Mouse (Mus musculus) layer of hippocampus, adult 9-10 months (tissue): ENCODE data around the gene Lamb3.
"Not testable (repeated sequence)": the region's sequence is repeated elsewhere in the genome, so short reads cannot be mapped to it uniquely, and the experiment has no call there.

ENCODE experiments used
- DNase-seq: peaks from one replicate; pipeline ENCODE4 v3.0.0; 2022; ENCODE audit warnings: low spot score

The Lamb3 gene

DNA sequence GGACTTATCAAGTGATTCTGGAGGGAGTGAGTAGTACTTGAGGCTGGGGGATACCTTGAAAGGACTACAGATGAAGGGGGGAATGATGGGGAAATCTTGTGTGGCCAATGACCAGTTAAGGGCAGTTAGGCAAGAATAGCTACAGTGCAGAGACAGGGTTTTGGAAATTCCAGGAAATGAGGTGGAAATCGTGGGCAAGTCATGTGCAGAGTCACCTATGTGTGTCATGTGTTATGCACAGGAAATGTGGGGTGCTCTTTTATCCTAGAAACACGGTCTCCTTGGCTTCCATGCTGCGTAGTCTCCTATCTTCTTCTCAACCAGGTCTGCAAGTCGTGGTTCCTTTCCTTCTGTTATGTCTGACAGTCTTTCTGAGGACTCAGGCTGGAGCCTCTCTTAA, 72.0 kb downstream of the Lamb3 start:
- DNase-seq: no peak

DNA sequence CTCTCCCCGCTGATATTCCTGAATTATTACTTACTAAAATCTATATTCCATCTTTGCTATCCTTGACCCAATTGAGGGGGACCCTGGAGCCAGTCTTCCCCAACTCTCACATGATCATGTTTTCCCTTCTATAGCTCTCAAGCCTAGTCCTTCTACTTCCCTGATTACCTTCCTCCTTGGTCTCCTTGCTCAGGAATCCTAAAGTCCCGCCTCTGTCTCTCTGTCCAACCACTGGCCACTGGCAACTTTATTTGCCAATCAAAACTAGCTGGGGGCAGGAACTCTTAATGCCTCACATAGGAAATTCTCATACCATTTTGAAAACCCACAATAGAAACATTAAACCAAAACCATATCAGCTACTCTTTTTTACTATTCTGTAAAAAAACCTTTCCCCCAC, 73.8 kb downstream of the Lamb3 start:
- no peak for DNase-seq

DNA sequence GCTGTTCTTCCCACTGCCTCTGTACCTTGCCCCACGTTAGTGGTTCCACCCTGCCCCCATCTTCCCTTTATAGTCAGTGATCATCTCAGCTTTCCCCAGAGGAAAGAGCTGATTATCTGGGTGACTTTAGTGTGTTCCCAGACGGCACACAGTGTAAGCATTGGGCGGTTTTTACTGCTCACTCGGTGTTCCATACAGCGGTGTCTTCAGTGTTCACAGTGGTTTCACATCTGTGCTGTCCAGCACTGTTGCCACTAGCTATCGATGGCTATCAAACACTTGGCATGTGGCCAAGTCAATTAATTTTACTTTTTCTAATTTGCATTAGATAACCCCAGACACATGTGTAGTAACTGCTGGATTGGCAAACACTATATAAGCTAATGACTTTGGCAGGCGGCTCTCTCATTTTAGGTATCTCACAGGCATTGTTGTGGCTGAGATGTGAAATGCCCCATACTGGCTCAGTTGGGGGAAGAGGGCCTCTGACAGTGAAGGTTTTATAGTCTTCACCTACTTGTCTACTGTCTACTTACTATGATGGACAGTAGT, 76.8 kb downstream of the Lamb3 start:
- no peak for DNase-seq

DNA sequence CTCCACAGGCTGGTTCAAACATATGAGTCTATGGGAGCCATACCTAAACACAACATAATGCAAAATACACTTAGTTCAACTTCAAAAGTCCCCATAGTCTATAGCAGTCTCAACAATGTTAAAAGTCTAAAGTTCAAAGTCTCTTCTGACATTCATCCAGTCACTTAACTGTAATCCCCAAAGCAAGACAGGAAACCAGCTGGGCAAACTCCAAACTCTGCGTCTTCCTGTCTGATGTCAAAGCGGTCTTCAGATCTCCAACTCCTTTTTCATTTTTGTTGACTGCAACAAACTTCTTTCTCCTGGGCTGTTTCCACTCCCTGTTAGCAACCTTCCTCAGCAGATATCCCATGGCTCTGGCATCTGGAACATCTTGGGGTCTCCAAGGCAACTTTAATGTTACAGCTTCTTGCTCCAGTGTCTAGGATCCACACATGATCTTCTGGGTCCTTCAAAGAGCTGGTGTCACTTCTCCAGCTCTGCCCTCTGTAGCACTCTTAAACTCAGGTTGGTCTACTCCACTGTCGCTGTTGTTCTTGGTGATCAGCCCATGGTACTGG, 78.3 kb downstream of the Lamb3 start:
- not testable (repeated sequence) for DNase-seq

DNA sequence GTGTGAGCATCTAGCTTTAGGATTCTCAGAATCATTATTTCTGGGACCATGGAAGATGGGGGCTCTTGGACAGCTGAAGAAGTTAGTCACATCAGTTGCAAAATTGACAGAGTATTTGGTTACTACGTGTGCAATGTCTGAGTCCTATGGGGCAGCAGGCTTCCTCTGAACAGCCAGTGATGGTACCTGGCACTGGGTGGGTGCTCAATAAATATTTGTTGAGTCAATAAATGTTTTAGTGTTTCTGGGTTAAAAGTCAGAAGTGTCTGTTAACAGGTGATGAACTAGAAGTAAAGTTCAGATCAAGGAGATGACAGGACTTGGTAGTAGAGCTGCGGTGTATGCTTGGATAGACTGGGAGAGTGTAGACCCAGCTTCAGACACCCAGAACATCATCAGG, 80.1 kb downstream of the Lamb3 start:
- no peak for DNase-seq

DNA sequence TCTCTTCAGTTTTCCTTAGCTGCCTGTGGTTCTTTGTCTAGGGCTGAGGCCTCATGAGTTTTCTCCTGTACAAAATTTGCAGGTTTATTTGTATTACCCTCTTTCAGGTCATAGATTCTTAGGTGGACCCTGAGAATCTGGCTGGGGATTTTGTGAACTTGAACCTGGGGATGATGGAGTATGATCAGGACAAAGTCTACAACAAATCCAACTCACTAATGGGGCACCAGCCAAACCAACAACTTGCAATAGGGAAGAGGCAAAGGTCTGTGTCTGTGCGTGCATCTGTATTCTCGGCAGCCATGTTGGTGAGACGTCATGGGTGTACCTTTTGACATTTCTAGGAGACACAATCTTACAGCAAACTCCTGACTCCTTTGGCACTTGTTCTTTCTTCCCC, 81.6 kb downstream of the Lamb3 start:
- DNase-seq: no peak

DNA sequence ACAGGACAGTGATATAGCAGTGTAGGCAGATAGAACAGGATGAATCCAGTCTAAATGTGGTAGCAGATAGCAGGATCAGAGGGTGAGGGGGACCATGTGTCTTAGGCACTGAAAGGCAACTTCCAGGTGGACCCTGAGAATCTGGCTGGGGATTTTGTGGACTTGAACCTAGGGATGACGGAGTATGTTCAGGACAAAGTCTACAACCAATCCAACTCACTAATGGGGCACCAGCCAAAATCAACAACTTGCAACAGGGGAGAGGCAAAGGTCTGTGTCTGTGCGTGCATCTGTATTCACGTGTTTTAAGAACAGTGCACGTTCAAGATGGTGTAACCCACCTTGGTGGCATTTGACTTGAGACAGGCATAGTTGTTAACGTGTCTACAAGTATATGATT, 82.4 kb downstream of the Lamb3 start:
- DNase-seq: no peak

DNA sequence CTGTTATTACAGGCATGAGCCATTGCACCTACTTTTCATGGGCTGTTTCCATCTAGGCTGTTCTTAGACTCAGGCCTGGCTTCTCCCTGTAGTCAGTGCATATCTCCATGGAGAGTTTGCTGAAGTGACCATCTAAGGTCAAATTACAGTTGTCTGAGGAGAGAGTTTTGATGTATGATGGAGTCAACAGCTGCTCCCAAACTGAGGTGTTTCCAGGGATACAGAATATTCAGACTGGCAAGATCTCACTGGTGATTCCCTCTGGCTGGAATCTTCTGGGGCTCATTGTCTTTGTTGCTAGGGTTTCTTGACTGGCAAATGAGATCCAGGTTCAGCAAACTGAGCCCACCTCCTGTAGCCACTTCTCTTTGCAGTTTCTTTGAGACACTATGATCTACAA, 83.2 kb downstream of the Lamb3 start:
- no peak for DNase-seq

DNA sequence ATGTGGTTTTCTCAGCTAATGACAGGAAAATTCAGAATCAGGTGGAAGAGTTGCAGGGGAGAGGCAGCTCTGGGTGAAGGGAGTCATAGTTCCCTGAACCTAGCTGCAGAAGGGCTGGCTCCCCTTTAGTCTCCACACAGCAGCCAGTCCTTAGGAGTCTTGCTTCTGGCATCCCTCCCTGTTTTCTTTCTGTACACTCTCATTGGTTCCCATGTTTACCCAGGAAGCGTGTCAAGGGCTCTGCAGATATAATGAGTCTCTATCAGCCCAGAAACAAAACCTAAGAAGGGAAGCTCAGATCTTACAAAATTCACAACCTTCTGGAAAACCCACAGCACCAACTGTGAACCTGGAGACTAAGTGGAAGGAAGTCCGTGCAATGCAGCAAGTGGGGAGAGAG, 85.5 kb downstream of the Lamb3 start:
- DNase-seq: no peak

DNA sequence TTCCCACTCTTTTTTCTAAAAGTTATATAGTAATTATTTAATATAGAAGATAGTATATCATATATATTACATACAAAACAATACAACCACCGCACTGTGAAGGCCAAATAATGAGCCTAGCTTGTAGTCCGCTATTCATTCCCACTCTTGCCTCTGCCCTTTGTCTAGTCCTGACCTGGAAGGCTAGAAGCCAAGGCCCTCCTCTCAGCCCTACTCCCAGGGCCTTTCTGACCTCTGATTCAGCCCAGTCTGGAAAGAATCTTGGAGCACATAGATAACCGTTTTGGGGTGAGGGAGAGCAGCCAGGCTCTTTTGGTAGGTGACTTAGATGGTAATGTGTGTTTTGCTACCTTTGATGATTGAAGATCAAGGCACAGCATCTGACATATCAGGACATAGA, 86.4 kb downstream of the Lamb3 start:
- no peak for DNase-seq

DNA sequence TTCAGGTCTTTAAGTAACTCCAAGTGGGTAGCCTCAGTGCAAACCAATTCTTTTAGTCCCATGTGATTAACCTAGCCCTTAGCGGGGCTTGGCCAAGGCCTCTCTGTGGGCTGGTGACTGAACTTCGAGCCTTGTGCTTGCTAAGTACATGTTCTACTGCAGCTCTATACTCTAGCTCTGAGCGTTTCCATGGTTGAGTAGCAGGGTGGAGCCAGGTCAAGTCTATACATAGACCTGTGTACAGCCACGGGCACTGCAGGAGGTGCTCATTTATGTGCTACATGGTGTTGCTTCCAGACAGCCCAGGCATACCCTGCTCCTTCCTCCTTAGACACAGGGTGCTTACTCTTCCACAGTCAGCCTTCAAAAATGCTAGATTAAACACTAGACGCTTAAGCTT, 88.4 kb downstream of the Lamb3 start:
- no peak for DNase-seq

DNA sequence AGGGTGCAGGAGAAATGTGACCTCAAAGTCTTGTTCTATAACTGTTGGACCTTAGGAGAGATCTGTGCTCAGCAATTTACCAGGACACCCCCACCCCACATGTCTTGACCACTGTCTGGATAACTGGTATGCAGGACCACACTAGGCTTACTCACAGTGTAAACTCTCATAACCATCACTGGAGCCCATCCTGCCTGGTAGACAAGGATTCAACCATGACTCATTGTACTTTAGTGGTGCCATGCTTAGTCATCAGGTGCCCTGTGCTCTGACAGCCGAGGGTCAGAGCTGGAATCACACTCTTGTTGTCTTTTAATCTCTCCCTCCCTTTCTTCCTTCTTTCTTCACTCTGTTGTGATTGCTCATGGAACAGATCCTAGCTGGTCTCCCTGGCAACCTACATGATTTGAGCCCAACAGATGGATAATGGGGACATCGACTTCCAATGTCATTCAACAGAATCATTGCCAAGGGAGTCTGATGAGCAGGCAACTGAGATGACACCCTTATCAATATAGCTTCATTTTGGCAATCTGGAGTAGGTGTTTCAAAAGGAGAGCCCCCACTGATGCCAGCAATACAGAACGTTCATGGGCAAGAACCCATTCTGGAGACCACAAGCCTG, 90.8 kb downstream of the Lamb3 start:
- no peak for DNase-seq

DNA sequence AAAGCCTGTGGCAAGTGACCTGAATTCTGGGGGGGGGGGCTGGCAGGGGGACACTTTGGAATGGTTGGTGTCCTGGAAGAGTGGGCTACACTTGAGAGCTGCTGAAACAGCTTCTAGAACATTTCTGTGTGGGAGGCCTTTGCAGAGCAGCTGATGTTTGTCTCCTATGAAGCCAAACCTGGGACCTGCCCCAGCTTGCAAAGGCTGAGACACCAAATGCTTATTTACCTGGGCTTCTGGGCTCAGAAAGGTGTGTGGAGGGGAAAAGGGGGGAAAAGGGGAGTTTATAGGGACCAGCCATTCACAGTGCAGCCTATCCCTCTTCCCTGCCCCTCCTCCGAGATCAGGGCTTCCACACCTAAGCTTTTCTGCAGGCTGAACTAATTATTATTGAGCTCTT, 92.5 kb downstream of the Lamb3 start:
- no peak for DNase-seq

DNA sequence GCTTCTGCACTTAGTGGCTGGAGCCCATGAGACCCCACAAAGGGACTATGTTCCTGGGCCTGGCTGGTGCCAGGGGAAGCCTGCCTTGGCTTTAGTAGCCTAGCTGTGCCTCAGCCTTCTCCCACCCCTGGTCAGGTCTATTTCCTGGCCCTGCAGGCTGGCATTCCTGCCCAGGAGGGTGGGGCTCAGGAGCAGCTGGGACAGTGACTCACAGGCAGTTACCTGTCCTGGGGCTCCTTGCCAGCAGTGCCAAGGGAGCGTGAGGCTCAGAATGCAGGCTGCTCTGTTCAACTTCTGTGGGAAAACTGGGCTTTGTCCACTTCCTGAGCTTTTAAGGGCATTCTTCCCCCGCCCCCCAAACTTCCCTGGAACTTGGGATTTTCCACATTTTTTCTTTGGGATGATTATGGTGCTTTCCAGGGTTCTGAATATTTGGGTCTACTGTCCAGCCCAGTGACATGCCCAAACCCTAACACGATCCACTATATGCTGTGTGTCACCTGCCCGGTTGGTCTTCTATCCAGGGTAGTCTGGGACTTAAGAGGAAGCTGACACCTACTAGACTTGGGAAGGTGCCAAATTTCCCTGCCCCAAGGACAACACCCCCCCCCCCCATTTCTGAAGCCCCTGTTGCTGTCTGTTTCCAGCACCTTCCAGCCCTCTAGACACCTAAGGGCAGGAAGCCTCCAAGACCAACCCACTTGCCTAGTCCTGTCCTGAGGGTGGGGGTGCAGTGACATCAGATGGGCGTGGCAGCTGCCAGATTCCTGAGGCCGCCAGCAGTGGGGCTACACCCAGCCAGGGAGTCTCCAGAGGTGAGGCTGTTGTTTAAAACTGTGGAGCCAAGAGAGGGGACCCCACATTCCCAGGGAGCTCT, 94.0 kb downstream of the Lamb3 start:
- DNase-seq: no peak

DNA sequence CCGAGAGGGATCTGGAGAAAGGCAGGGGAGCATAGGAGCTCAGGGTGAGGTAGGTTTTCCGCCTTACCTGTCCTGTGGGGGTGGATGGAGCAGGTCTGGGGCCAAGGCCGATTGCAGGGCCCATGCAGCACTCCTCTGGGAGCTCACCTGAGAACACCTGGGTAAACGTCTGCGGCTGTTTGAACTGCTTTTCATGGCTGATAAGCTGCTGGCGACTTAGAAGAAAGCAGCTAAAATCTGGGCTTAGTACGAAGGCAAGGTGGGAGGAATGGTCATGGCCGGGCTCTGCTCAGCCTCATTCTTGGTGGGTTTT, 94.5 kb downstream of the Lamb3 start:
- no peak for DNase-seq

DNA sequence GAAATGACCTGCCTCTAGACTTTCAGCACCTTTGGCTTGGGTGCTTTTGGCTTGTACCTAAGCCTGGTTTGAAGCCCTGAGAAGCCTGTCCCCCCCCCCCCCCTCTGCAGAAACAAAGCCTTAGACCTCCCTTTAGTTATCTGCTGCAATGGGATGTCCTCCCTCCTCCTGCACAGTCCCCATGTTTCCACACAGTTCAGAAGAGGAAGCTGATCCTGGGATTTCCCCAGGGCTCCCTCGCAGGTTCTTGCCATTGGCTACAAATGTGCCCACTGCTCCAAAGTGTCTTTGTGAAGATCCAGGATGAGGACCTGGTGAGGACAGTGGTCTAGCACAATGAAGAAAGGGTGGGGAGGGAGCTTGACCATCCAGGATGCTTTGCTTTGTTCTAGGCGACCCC, 95.6 kb downstream of the Lamb3 start:
- no peak for DNase-seq

DNA sequence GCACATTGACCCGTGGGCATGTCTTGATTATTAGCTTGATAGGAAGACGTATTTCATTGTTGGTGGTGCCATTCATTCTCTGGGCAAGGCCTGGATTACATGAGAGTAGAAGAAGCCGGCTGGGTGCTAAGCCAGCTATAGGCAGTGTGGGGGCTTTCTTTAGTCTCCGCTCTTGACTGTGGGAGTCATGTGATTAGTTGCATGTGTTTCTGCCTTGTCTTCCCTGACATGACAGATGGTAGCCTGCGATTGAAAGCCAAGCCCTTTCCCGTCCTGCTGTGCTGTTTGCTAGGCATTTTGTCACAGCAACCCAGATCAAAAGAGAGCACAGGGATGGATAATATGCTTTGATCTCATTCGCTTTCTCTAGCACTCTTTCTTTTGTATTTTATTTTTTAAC, 97.9 kb downstream of the Lamb3 start:
- no peak for DNase-seq

DNA sequence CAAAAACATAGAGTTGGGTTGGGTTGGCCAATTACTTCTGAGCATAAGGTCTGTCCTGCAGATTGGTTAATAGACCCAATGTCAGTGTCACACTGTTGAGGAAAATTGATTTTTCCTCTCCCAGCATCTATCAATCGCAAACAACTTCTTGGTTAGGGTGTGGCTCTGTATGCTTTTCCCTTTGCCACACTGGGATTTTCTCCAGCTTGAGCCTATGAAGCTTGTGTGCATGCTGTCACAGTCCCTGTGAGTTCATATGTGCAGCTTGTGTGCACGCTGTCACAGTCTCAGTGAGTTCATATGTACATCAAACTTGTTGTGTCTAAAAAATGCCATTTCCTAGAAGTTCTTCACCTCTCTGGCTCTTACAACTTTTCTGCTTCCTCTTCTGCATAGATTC, 99.3 kb downstream of the Lamb3 start:
- DNase-seq: no peak

DNA sequence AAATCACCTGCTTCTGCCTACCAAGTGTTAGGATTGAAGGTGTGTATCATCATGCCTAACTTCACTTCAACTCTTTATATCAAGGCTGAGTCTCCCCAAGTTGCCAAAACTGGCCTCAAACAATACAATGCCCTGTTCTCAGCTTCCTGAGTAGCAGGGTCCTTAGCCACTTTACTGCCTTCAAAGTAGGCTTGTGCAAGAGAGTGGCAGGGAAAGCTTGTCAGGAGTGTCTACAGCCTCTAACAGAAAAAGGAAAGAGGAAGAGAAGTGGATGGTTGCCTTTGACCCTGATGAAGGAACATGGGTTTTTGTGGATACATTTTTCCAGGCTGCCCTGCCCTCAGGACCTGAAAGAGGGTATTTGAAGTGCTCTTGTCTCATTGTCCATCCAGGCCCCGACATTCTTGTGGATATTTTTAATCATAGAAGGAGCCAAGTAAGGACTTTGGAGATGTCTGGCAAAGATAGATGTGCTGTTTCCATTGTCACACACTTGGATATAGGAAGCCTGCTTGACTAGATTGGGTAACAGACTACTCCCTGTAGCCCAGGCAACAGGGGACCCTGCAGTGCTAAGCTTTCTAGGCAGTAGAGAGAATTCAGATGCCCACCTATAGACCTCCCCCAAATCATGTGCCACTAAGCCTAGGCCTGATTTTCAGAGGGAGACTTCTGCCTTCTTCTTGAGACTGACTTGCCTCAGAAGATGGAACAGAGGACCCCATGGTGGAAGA, 102.5 kb downstream of the Lamb3 start:
- DNase-seq: no peak

DNA sequence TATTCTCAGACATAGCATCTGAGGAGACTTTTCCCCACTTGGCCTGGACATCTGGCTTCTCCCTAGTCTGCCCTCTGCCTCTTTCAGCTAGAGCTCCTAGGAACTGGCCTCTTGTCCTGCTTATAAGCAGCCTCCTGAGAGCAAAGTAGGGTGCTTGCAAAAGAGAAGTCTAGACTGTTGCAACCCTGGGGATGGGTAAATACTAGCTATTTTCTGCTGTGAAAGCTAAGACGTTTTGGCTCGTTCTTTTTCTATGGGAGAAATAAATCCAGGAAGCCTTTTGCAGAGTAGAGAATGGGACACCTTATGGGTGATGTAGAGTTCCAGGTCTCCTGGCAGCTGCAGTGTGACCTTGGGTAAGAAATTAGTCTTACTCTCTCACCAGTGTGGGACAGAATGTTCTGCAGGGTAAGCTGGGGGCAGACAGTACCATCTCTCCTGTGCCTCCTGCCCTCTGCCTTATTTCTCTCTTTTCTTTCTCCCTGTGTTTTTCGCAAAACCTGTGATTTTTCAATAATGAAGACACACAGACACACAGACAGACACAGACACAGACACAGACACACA, 103.1 kb downstream of the Lamb3 start:
- no peak for DNase-seq

DNA sequence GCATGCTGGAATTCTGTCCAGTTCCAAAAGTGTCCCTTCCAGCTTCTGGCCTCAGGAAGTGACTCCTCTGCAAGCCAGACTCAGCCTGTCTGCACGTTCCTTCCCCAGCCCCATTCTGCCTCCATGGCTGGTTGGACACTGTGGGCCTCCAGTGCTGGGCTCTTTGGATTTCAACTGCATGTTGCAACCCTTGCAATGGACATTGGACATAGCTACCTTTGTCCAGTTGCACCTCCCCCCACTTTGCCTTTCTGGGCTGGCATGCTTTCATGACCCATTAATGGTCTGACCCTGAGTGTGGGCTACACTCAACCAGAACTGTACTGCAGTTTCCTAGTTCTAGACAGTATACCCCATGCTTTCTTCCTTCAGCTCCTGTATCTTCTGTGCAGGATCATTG, 104.1 kb downstream of the Lamb3 start:
- no peak for DNase-seq

DNA sequence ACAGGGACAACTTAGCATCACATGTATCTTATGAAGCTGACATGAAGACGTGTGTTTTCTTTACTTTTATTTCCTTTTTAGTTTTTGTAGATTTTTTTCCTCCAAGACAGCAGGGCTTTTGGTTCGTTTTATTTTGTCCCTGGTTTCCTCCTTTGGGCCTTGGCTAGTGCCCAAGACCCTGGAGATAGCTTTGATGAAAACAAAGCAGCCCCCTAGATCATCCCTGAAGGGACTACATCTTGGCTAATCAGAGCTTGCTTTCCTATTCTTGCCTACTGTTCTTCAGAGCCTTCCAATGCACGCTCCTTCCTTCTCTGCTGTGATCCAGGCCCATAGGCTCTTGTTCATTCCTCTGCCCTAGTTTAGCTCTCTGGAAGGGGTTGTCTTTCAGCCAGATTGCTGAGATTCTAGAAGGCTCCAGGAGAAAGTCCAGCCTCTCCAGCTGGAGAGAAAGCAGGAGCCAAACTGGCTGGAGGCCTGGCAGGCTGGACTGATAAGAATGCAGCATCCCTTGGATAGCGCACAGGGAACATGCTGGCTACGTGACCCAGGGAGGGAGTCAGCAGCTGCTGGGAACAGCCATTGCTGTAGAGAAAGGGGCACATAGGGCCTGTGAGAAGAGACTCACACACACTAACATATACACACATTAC, 108.3 kb downstream of the Lamb3 start:
- DNase-seq: no peak
